Mouse (Mus musculus) cerebellum, postnatal 14 days (tissue): ENCODE data around the gene Fgf22.
A peak's percentile ranks its signal among the peaks of the same experiment; 100 is the strongest.
"Not testable (repeated sequence)": the region's sequence is repeated elsewhere in the genome, so short reads cannot be mapped to it uniquely, and the experiment has no call there.

Source experiments
- DNase-seq, 2 experiments: peaks; one replicate each; pipeline ENCODE4 v3.0.0; 2021; ENCODE audit warnings: mixed read lengths in 2 of 2

Gene Fgf22

DNA sequence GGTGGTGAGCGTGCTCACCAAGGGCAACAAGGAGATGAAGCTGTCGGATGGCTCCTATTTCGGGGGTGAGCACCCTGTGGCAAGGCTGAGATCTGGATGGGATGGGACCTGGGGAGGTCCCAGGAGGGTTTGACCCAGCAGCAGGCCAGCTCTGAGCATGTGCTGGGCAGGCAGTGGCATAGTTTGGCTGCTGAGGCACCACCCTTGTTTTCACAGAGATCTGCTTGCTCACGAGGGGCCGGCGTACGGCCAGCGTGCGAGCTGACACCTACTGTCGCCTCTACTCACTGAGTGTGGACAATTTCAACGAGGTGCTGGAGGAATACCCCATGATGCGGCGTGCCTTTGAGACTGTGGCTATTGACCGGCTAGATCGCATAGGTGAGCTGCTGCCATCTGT, 21.0 kb upstream of the Fgf22 start:
- DNase-seq: no peak

DNA sequence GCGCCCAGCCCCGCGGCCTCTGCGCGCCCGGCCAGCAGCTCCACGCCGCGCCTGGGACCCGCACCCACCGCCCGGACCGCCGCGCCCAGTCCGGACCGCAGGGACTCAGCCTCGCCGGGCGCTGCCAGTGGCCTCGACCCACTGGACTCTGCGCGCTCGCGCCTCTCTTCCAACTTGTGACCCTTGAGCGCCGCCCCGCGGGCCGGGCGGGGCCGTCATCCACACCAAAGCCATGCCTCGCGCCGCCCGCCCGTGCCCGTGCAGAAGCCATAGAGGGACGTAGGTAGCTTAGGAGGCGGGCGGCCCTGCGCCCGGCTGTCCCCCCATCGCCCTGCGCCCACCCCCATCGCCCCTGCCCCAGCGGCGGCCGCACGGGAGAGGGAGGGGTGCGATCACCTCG, 19.5 kb upstream of the Fgf22 start:
- peak in 1 of 2 experiments; percentile 62 for DNase-seq

DNA sequence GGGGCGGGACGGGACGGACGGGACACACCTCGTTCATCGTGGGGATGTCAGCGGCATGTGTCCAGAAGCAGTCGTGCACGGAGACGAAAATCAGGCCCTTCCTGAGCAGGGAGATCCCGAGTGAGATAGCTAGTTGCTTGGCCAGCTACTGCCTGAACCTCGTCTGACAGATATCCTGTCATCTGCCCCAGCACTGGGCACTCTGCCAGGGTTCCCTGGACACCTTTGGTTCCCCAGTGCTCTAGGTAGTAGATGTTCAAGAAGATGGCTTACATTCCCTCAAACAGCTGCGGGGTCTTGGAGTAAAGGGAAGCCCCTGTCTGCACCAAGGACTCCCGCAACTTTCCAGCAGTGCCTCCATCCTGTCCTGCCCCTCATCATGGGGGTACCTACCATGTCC, 18.2 kb upstream of the Fgf22 start:
- DNase-seq: peak in 1 of 2 experiments; percentile 61

DNA sequence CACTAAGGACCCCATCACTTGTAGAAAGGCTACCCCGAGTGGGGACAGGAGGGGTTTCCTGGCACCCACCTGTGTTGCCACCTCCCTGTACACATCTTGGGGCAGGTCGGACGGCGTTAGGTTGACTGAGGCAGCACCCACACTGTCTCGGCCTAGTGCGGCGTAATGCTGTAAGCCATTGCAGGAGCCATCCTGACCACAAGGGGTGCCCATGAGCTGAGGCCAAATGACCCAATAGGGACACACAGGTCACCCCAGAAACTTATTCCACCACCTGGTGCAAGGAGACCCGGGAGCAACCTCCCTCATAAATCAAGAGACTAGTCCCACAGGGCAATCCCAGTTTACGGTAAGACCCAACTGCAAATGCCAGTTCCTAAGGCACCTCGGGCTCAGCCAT, 16.6 kb upstream of the Fgf22 start:
- peak in 1 of 2 experiments; percentile 72 for DNase-seq

DNA sequence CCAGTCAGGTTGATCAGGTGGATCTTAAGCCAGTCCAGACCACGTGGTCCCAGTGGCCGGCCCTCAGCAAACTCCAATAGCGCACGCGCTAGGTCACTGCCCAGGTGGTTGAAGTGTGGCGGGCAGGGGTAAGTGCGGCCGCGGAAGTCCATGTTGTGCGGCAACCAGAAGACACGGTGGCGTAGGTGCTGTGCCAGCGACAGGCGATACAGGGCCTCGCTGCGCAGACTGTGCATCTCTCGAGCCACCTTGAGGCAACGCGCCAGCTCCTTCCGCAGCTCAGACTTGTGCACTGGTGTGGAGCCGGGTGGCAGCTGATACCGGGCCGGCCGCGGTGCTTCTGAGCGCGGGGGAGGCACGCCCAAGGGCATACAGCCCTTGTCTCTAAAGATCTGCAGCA, 15.6 kb upstream of the Fgf22 start:
- DNase-seq: no peak

DNA sequence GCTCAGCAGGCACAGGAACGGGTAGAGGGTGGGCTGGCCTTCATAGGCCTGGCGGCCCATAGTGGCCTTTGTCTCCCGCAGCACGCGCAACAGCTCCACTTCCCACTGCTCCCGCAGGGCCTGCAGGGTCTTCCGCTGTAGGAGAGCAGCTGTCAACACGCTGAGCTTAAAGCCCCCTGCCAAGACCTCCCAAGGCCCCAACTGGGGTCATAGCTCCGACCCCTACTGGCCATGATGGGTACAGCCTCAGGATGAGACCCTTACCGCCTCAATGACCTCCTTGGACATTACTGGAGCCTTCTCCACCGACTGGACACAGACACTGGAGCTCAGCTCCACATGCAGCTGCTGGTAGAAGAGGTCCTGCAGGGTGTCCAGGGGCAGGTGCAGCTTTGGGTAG, 14.0 kb upstream of the Fgf22 start:
- DNase-seq: no peak

DNA sequence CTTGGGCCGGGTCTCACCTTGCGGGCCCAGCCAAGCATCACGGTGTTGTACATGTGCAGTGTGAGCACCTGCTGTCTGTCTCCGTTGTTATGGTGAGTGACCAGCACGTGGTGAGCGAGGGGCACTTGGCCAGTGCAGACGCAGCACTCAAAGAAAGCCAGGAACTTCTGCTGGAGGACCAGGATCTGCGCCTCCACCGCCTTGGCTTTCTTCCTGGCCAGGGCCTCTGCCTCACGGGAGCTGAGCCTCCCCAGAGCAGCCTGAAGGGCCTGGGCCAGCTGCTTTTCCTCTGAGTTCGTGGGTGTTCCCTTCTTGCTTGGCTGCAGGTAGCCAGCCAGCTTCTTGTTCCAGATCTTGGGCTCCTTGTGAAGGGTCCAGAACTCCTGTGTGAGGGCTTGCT, 11.7 kb upstream of the Fgf22 start:
- DNase-seq: peak; percentile 55 to 60

DNA sequence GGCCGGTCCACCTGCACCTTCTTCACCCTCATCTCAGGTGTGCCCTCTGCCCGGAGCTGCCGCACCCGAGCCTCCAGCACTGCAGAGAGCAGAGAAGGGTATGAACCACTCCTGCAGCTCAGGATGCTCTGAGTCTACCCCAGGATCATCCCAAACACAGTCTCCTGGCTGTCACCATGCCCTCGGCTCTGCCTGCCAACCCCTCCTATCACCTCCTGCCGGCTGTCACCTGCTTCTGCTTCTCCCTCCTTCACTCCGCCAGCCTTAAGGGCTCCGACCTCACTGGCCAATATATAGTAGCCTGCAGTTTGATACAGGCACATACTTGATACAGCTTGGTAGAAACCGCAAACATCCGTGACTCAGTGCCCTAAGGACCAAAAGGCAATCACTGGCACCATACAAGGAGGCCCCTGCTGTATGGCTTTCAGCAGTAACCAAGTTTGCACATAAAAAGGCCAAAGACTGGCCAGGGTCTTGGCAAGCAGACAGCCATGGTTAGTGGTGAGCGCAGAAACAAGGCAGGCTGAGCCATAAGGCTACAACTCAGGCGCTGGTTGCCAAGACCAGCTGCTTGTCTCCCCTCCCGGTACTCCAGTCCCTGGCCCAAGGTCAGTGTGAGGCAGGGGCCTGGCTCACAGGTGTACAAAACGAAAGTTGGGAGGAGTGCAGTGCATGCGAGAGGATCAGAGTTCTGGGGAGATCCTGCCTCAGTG, 11.1 kb upstream of the Fgf22 start:
- peak; percentile 75 to 77 for DNase-seq

DNA sequence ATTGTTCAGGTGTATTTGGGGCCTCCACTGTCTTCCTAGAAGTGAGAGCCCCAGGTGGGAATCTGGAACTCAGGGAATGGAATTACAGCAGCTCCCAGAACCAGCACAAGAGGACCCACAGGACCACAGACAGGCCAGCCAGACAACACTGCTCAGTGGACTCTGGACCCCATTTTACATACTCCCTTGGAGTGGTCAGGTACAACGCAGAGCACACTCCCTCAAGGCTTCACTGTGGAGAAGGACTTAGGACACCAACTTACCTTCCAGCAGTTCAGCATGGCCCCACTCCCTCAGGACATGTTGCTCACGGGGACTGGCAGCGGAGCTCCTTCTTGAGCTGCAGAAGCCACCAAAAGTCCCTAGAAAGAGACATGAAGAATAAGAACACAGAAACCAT, 9.5 kb upstream of the Fgf22 start:
- DNase-seq: no peak

DNA sequence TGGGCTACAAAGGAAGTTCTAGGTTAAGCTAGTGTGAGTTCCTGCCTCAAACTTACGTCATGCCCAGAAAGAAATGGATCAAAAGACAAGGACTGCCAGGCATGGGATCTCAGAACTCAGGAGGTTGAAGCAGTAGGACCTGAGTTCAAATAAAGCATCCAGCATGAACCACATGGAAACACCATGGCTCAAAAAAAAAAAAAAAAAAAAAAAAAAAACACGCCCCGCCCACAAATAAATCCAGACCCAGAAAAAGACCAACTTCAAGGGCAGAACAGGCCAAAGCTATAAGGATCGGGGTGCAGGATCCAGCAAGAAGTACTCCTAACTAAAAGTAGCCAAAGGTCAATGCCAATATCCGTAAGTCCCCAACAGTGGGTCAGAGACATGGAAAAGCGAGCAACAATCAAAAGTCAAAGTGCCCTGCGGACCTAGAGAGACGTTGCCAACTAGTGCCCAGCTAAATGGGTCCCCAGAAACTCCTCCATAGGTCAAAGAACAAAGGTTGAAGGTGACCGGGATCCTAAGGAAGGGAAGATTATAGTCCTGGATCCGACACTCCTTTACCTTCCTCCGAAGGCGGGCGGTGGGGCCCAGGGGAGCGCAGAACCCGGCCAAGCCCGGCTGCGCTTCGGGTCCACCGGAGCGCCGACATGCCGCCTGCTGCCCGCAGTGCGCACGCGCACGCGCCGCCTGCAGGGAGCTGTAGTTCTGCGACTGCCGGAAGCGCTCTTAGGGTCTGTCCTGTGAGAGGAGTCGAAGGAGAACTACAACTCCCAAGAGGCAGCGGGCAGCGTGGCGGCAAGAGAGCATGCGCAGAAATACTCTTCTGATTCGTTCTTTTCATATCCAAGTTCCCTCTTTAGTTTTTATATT, 8.7 kb upstream of the Fgf22 start, which contains the start of gene Polrmt:
Gene Polrmt (minus strand): TSS at position 684 of the 876 bp plus-strand sequence.
- DNase-seq: peak; percentile 97

DNA sequence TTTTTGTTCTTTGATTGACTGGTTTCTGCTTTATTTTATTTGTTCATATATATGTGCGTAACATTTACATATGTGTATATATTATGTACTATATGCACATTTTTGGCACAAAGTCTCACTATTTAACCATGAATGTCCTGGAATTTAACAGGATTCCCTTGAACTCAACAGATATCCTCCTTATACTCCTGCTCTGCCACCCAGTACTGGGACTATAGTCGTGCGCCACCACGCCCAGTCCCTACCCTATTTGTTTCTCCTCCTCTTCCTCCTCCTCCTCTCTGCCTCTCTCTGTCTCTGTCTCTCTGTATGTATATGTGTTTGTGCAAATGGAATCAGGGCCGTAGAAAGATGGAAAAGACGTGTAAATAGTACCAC, 8.1 kb upstream of the Fgf22 start:
- DNase-seq: no peak

DNA sequence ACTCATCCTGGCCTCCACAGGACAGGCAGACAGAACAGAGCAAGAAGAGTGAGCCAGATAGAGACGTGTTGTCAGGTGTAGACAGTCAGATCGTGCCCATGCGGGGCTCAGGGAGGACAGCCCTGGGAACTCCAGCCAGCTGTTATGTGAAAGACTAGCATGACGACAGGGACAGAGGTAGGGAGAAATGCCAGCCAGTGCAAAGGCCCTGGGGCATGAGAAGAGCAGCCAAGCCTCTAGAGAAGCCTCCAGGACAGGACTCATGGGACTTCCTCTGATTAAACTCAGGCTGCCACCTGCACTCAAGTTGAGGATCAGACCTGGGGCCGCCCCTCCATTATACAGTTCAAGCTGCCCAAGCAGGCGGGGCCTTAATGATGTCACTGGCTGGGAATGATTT, 6.4 kb upstream of the Fgf22 start:
- DNase-seq: peak in 1 of 2 experiments; percentile 9

DNA sequence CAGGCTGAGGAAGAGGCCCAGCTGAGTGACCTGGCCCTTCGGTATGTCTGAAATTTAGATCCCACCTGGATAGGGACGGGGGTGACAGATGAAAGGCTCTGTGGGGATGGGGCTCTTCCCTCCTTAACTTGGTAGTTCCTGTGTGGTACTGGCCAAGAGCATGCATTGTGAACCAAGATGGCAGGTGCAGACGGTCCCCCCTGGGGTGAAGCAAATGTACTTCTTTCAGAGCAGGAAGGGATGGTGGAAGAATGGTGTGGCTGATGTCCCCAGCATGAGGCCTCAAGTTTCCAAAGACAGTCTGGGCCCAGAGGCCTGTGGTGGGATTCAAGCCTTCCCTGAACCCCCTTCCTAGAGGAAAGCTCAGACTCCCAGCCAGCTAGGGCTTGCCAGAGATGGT, 978 bp downstream of the Fgf22 start:
- DNase-seq: no peak

DNA sequence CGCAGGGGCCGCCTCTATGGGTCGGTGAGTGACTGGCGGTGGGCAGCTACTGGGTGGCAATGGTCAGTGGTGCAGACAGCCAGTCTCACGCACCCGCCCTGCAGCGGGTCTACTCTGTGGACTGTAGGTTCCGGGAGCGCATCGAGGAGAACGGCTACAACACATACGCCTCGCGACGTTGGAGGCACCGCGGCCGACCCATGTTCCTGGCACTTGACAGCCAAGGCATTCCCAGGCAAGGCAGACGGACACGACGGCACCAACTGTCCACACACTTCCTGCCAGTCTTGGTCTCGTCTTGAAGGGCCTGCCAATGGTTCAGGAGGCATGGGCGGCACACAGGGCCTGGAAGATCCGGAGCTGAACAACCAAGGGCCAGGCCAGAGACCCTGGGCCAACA, 1.8 kb downstream of the Fgf22 start:
- no peak for DNase-seq

DNA sequence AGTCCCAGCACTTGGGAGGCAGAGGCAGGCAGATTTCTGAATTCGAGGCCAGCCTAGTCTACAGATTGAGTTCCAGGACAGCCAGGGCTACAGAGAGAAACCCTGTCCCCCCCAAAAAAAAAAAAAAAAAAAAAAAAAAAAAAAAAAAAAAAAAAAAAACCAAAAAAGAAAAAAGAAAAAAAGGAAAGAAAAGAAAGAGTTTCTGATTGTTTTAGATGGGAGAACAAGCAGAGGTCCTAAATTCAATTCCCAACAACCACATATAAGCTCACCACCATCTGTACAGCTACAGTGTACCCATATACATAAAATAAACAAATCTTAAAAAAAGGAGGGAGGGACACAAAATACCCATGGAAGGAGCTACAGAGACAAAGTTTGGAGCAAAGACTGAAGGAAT, 4.8 kb downstream of the Fgf22 start:
- DNase-seq: not testable (repeated sequence)

DNA sequence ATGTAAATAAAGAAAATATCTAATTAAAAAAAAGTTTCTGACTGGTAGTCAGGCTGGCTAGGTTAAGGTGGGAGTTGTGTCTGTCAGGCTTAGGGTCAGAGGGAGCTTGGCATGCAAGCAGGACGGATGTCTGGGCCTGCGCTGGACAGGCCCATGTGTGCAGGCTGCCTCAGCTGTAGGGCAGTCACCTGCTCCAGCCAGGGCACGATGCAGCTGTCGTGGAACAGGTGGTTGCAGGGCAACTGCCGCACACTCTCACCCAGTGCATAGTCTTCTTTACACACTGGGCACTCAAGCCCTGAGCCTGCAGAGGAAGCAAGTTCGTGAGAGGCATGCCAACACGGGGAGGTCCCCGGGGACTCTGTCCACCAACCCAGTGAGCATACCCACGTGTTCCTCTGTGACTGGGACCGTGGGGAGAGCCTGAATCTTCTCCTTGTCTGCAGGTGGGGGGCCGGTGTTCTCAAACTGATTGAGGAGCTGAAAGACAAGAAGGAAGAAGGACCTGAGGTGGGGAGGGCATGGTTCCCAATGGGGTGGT, 5.8 kb downstream of the Fgf22 start:
- DNase-seq: no peak

DNA sequence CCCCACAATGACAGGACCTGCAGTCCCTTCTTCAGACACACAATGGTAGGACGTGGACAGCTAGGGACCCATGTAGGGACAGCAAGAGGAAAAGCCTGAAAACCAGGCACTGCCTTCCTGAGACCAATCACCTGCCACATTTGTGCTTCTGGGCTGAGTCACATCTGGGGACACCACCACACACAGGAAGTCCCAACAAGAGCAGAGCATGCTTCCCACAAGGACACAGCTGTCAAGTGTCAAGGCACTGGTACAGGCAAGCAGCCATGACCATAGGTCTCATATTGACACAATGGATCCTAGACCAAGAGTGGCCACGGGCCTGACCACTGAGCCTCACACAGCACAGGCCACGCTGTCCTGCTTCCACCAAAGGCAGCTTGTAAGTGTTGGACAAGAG, 8.0 kb downstream of the Fgf22 start:
- DNase-seq: no peak

DNA sequence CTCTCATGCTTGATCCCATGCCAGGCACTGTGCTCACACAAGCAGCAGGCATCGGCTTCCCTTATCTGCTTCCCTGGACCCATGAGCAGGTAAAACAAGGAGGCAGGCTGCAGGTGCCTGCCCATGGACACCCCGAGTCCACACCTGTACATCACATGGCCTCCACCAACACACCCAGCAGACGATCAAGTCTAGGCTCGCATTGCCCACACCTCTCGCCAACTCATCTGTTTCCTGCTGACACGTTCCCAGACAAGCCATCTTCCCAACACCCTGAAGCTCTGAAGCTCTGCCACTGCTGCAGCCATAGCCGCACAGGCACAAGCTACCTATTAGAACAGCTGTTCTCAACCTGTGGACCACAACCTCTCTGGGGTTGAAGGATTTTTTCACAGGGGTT, 9.4 kb downstream of the Fgf22 start:
- no peak for DNase-seq

DNA sequence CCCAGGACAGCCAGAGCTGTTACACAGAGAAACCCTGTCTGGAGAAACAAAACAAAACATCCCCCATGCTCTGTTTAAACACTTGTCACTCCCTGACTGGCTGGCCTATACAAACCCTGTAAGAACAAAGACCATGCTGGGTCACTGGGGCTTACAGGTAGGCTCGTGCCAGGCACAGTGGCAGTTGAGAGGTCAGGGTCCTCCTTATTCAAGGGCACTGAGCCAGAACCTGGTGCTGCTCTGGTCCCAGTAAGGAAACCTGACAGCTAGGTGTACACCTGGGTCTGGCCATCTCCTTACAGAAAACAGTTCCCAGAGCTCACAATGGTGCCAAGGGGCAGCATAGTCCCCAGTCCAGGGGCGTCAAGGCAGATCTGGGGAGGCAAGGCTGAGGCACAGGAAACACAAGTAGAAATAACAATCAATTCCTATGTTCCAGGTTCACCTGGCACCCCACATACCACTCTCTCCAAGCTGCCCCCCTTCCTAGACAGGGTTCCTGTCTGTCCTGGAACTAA, 10.4 kb downstream of the Fgf22 start:
- DNase-seq: no peak

DNA sequence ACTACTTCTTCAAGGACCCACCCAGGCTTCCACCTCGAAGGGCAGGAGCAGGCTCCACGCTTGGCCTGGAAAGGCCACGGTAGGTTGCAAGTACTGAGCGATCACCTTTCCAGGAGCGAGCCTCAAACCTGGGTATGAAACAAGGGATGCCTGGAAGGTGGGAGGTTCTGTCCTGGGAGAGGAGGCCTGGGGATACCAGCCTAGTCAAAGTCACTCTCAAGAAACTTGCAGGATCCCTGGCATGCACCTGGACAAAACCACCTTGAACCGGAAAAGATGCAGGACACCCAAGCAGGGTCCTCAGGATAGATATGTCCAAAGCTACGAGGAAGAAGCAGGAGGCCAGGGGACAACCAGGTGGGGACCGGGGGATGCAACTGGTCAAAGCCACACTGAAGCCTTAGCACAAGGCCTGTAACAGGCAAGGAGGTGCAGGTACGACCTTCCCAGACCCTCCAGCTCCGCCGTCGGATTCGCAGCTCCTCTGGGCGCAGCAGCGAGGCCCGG, 11.2 kb downstream of the Fgf22 start:
- no peak for DNase-seq

DNA sequence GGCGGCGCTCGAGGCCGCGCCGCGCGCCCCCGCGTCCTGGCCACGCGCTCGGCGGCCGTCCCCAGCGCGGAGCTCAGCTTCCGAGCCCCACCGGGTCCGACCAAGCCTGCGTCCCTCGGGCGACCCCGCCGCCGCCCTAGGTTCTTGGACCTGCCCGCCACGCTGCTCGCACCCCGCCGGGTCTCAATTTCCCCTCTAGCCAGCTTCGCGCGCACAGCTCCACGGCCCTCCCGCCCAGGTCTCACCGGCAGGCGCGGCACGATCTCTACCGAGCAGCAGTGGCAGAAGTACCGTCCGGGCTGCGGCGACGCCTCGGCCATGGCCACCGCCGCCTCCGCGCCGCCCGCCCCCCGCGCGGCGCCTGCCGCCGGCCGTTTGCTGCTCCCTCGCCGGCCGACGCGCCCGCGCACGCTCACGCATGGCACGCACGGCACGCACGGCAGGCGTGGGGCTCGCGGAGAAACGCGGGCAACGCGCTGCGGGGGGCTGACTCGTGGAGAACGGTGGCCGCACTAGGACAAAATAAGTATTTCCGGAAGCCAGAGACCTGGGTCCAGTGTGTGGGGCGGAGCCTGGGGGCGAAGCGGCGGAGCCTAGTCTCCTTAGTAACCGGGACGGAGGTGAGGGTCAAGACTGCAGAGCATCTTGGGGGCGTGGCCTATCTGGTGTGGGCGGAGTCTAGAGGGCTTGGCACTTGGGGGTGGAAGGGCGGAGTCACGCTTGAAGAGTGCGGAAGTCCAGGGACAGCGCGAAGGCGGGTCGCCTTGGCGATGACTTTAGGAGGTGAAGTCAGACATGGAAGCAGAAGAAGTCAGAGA, 11.8 kb downstream of the Fgf22 start, which contains the start of gene Rnf126:
Gene Rnf126 (minus strand): TSS at position 445 of the 818 bp plus-strand sequence.
- peak; percentile 100 for DNase-seq
